Mouse (Mus musculus) left cerebral cortex, postnatal 10 days (tissue): ENCODE data around the gene Cym. TPM values are rescaled to one million over a fixed set of nuclear protein-coding genes. Genes with fewer than 3 reads are reported as not detected.

Experiments used
- DNase-seq, 2 experiments: peaks; one replicate each; pipeline ENCODE4 v3.0.0; 2021 to 2022; ENCODE audit warnings: low spot score in 2 of 2, mixed read lengths in 1 of 2; ENCODE audit errors: extremely low spot score in 1 of 2
- intact Hi-C: fragments of 180-260 bp; cut with DNase I; formaldehyde crosslinking; loops from one replicate; pipeline ENCODE4 v1.15.1; 2025
- total RNA-seq, 2 experiments: library from RNA; stranded (reverse); gene quantifications; 2 replicates each; pipeline ENCODE4 v1.2.3; 2021

The Cym gene
- total RNA-seq, 2 experiments from 2014 or later: 0.28 TPM; not detected in 1

GRCm38 (mm10) chr3:107183178-107183577 is 38.4 kb downstream of the Cym start:
- intact Hi-C loops: no loop called here
- DNase-seq: peak in 1 of 2 experiments; percentile 50

GRCm38 (mm10) chr3:107182756-107183155 is 38.8 kb downstream of the Cym start, which contains the start of gene Kcna10:
TSS of gene Kcna10 (plus strand) at chr3:107183056.
- intact Hi-C loops: no loop called here
- DNase-seq: no peak

- intact Hi-C loops: no loop called here
- no peak for DNase-seq
Measured at GRCm38 (mm10) chr3:107180860-107181259, 40.7 kb downstream of the Cym start.

- intact Hi-C loops: no loop called here
- DNase-seq: no peak
Measured at GRCm38 (mm10) chr3:107176501-107176900, 45.0 kb downstream of the Cym start.

GRCm38 (mm10) chr3:107175486-107175885 is 46.0 kb downstream of the Cym start:
- DNase-seq: peak in 1 of 2 experiments; percentile 13
- intact Hi-C loops: no loop called here

GRCm38 (mm10) chr3:107172556-107172955 is 49.0 kb downstream of the Cym start:
- DNase-seq: no peak
- intact Hi-C loops: no loop called here

GRCm38 (mm10) chr3:107171964-107172363 is 49.6 kb downstream of the Cym start:
- no peak for DNase-seq
- intact Hi-C loops: no loop called here

GRCm38 (mm10) chr3:107169552-107169951 is 52.0 kb downstream of the Cym start:
- DNase-seq: no peak

GRCm38 (mm10) chr3:107162741-107163140 is 58.8 kb downstream of the Cym start:
- DNase-seq: no peak
- intact Hi-C loops: loop anchor here (5.0 kb wide), 1 partner anchor 60 kb away; the partner anchor contains the start of gene Kcna2

More at GRCm38 (mm10) chr3:107169552-107169951, 52.0 kb downstream of the Cym start:
- intact Hi-C loops: no loop called here

Other genes with a start within 250 kb of the Cym start
- 10 to 100 TPM; 28.0 to 28.1 TPM for gene Kcna3, start 185.6 kb downstream of the Cym start, total RNA-seq
- 10 to 100 TPM; 54.9 to 58.4 TPM for gene Kcna2, start 120.6 kb downstream of the Cym start, total RNA-seq
- gene Kcna10, start 38.7 kb downstream of the Cym start, total RNA-seq: not detected
- not detected for gene A630076J17Rik, start 8.9 kb upstream of the Cym start, total RNA-seq
- gene Prok1, start 18.0 kb upstream of the Cym start, total RNA-seq: not detected
- 10 to 100 TPM; 57.2 to 63.4 TPM for gene Lamtor5, start 57.1 kb upstream of the Cym start, total RNA-seq
- 1 to 10 TPM; 1.8 to 2.3 TPM for gene Slc16a4, start 69.5 kb upstream of the Cym start, total RNA-seq
- 10 to 100 TPM; 21.3 to 23.3 TPM for gene Rbm15, start 111.9 kb upstream of the Cym start, total RNA-seq
- 10 to 100 TPM; 57.3 to 58.5 TPM for gene Kcnc4, start 237.8 kb upstream of the Cym start, total RNA-seq